Mouse (Mus musculus): Measurements from ENCODE around the gene Tsnaxip1.

DNA sequence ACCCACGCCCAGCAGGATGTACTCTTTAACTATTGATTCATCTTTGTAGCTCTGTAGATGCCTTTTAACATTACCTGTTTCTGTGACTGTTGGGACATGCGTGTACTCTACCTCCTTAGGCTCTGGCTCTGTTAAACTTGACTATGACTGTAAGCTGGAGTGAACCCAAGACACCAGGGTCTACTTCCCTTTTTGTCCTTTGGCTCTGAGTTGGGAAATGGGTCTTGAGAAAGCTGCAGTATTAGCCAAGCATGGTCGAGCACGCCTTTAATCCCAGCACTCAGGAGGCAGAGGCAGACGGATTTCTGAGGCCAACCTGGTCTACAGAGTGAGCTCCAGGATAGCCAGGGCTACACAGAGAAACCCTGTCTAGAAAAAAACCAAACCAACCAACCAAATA is 31.0 kb downstream of the Tsnaxip1 start:
- TF ChIP-seq GATA1 (IDR thresholded peaks at IDR 0.05; ENCODE audit: borderline replicate concordance, low read length) (no peak), FLI1 (IDR thresholded peaks at IDR 0.05; ENCODE audit: low read length) (no peak)
